Mouse (Mus musculus) olfactory bulb, adult 2 months (tissue): ENCODE measurements at regions not wholly inside any gene's neighbourhood (a gene's known extent, or its start where the extent isn't known, plus 50 kb on each side); places are given as distances from the start of the nearest gene placed in this dataset.

Experiments used
- H3K27ac ChIP-seq: fragments of 200-500 bp; 2 replicates; pipeline ENCODE4 v1.5.1; 2012; ENCODE audit warnings: low read depth, low read length; ENCODE audit not compliant: insufficient read depth
- H3K4me1 ChIP-seq: fragments of 200-500 bp; 2 replicates; pipeline ENCODE4 v1.6.1; 2012; ENCODE audit warnings: low read length; ENCODE audit not compliant: control insufficient read depth, insufficient read depth
- H3K4me3 ChIP-seq: fragments of 200-500 bp; 2 replicates; pipeline ENCODE4 v1.5.1; 2012; ENCODE audit warnings: mild to moderate bottlenecking, low read depth, low read length, moderate library complexity; ENCODE audit not compliant: insufficient read depth
- CTCF ChIP-seq: fragments of 200-500 bp; IDR thresholded peaks from 2 replicates; pipeline ENCODE4 v1.5.1; 2012; ENCODE audit warnings: low read depth, mild to moderate bottlenecking, low read length, moderate library complexity; ENCODE audit not compliant: insufficient read depth
- POLR2A ChIP-seq: fragments of 200-500 bp; IDR thresholded peaks from 2 replicates; pipeline ENCODE4 v1.6.1; 2012; ENCODE audit warnings: mild to moderate bottlenecking, low read depth, low read length, moderate library complexity; ENCODE audit not compliant: insufficient read depth
- WGBS: fragments of 180-500 bp; shearing (Covaris S2); methylation state at CpG from one replicate; pipeline ENCODE4 v1.1.7; 2018; 5-methylcytosine and 5-hydroxymethylcytosine counted together

DNA sequence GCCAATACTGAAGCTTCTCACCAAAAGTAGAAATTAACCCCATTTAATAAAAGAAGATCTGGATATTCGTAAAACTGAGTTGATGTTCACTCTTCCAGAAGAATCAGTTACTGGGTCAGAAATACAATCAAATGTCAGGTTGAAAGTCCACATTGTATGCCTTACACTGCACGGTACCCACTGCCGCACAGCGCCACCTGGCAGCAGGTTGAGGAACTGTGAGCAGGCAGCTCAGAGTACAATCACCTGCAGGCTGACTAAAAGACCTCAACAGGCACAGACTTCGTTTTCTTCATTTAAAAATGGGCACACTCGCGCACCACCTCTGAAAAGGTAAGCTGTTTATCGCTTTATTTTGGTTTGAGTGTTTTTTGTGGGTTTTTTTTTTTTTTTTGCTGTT is 341.8 kb upstream of the Mms22l start:
- H3K4me3 ChIP-seq, result no peak overlapping the region
- TF ChIP-seq POLR2A, result no peak
- TF ChIP-seq CTCF, result peak; percentile 82
- 21% methylated on average over 8 of the region's 8 CpGs for WGBS
- no peak overlapping the region for H3K27ac ChIP-seq
- H3K4me1 ChIP-seq, result no peaks in the 10 kb centered on the region

- H3K4me3 ChIP-seq, result no peak overlapping the region
- no peak for TF ChIP-seq CTCF
- TF ChIP-seq POLR2A, result no peak
- WGBS, result 22% methylated on average over 2 of the region's 2 CpGs
- no peak overlapping the region for H3K27ac ChIP-seq
- no peaks in the 10 kb centered on the region for H3K4me1 ChIP-seq
These were observed 322.5 kb upstream of the Mms22l start for GRCm38 (mm10) chr4:24173750-24174149.

DNA sequence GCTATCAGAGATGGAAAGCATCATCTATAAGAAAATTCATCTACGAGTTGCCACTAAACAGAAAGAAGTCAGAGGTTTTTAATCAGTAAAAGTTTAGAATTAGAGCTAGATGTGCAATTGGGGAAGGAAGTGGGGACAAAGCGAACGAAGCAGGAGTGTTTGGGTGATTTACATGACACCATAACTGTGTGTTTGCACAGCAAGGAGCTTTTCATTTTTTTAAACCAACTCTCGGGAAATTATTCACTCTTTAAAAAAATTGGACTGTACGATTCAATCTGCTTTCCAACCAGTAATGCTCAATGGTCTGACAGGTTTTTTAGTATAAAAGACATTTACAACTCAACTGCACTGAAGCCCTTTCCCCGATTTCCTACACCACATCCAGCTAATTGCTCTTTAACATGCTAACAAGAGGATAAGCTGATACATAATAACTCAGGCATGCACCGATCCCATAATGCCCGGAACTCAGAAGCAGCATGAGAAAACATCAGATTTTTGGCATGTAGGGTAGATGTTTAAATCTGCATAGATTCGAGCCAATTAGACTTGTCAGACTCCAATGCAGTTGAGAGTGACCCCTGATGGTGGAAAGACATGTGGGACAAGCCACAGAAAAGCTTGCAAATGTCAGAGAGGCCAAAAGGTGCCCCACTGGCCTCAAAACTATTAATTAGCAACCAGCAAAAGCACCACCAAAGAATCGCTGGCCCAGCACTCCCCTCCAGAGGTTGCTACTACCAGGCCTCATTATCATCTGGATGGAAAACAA is 282.8 kb upstream of the Mms22l start:
- Histone ChIP-seq H3K4me1 (no peaks in the 10 kb centered on the region), H3K4me3 (no peak overlapping the region), H3K27ac (no peak overlapping the region)
- 36% methylated on average over 10 of the region's 10 CpGs for WGBS
- TF ChIP-seq POLR2A (no peak), CTCF (no peak)

DNA sequence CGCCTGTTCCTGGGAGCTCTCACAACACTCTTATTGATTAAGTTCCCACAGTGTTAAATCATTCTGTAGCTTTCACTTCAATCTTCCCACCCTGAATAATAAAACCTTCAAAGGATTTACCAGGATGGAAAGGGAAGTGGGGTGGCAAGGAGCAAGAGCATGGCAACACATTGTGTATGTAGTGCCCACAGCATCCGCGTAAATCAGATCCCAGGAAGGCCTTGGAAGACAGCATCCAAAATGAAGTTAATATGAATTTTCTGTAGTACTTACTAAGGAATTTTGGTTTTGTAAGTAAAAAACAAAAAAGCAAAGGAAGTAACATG is 282.3 kb upstream of the Mms22l start:
- 79% methylated on average over 3 of the region's 3 CpGs for WGBS
- H3K4me3 ChIP-seq, result no peak overlapping the region
- no peaks in the 10 kb centered on the region for H3K4me1 ChIP-seq
- no peak for TF ChIP-seq CTCF
- no peak for TF ChIP-seq POLR2A
- no peak overlapping the region for H3K27ac ChIP-seq

DNA sequence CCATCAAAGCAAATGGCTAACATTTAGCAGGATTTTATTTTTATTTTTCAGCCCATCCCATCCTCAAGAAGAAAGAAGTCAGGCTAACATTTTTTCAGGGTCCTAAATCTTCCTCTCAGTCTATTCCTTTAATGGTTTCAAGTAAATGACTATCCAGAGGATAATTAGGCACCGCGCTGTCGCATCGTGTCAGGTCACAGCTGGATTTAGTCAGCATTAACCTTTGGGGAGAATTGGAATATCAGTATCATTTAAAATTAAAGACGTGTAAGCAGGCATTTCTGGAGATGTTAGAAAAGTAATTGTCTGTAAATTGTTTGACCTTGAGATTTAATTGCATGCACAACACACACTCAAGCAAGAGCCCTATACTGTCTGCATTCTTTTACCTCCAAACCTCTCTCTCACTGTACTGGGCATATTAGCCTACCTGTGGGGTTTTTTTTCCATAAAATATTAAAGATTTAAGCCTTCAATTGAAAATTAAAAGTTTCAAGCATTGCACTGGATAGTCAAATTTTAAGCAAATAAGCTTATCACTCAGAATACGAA is 277.8 kb upstream of the Mms22l start:
- WGBS, result 25% methylated on average over 6 of the region's 6 CpGs

DNA sequence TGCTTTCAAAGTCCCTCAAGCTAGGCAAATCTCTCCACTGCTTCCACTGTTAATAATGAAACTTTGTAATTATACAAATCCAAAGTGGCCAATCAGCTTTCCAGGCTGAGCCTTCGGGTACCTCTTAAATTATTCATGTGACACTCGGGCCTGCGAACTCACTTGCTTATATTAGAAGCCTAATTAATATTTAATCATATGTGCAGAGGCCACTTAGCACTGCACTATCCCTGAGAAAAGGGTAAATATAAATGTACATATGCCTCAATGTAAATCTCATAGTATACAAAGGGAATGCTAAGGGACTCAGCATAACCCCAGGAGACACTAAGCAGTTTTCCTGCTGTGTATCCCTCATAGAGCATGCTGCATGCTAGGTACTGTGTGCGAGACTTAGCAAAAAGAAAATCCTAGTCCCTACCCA is 277.2 kb upstream of the Mms22l start:
- TF ChIP-seq CTCF (no peak), POLR2A (no peak)
- no peak overlapping the region for H3K27ac ChIP-seq
- H3K4me1 ChIP-seq, result no peaks in the 10 kb centered on the region
- no peak overlapping the region for H3K4me3 ChIP-seq
- WGBS, result 56% methylated on average over 4 of the region's 4 CpGs

More for the DNA sequence above, 277.8 kb upstream of the Mms22l start:
- H3K4me3 ChIP-seq, result no peak overlapping the region
- H3K4me1 ChIP-seq, result no peaks in the 10 kb centered on the region
- no peak overlapping the region for H3K27ac ChIP-seq
- TF ChIP-seq CTCF (no peak), POLR2A (no peak)

DNA sequence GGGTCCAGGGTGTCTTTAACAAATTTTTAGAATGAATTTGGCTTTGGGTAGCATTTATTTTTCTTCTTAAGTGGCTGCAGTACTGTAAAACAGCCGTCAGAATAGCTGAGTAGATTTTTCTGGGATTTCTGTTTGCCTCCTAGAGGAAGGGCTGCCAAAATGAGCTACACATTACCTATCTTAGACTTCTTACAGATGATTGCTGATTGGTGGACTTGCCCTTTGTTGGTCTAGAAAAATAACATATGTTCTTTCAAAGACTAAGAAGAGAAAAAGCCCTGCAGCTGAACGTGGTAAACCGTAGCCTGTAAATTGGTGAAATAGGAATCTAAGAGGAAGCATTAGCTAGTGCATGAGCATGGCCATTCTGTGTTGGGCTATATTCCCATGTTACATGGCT is 276.7 kb upstream of the Mms22l start:
- 71% methylated on average over 3 of the region's 3 CpGs for WGBS
- H3K4me3 ChIP-seq, result no peak overlapping the region
- TF ChIP-seq POLR2A (no peak), CTCF (no peak)
- H3K4me1 ChIP-seq, result no peaks in the 10 kb centered on the region
- no peak overlapping the region for H3K27ac ChIP-seq

GRCm38 (mm10) chr4:24245124-24245523 is 251.1 kb upstream of the Mms22l start:
- Histone ChIP-seq H3K27ac (no peak overlapping the region), H3K4me3 (no peak overlapping the region), H3K4me1 (no peaks in the 10 kb centered on the region)
- no peak for TF ChIP-seq CTCF
- TF ChIP-seq POLR2A, result no peak
- 47% methylated on average over 6 of the region's 6 CpGs for WGBS

DNA sequence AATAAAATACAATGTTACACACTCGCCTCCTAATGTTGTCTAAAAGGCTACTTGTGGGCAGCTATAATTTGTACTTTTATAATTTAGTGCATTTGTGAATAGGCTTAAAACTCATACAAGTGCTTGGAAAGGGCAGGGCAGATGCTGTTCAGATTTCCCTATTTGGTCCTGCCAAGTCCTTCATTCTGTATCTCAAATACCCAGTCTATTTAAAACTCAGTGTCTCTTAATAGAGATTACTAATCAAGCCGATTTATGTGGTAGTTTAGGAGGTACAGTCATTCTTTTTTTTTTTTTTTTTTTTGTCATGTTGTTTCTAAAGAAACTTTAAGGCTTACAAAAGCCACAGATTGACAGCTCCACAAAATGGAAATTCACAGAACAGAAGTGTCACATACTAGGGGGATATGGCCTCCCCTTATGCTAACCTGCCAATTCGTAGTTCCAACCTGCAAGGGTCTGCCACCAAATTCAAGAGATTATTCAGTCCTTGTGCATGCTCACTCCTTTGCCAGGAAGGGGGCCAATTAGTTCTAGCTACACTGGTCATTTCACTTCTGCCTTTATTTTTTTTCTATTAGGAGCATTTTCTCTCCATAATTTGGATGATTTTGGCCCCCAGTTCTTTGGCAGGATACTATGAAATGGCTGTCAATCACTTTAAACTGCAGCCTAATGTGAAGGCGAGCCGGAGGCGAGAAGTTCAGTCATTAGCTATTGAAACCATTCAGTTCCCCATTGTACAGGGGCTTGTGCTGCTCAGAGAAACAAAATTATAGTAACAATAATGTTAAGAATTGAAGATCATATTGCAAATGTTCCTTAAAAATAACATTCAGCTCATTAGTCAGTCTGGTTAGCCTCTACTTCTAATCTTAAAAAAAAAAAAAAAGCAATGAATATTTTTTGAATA is 247.9 kb upstream of the Mms22l start:
- 70% methylated on average over 6 of the region's 6 CpGs for WGBS
- no peak overlapping the region for H3K27ac ChIP-seq
- no peak overlapping the region for H3K4me3 ChIP-seq
- TF ChIP-seq POLR2A (no peak), CTCF (no peak)
- H3K4me1 ChIP-seq, result no peaks in the 10 kb centered on the region
